Mouse (Mus musculus): ENCODE results near the gene Cpt1c. TPM values are rescaled to one million over a fixed set of nuclear protein-coding genes. Genes with fewer than 3 reads are reported as not detected.
A peak's percentile ranks its signal among the peaks of the same experiment; 100 is the strongest.

Gene Cpt1c
- total RNA-seq, 2 experiments from 2014 or later: 1.3 to 11.5 TPM

GRCm38 (mm10) chr7:44970231-44970691, 4.4 kb downstream of the Cpt1c start:
- peak; percentile 62 for ATAC-seq (replicated peaks; ENCODE audit: low FRiP score, low TSS enrichment, poor library complexity, severe bottlenecking)

GRCm38 (mm10) chr7:44966638-44967037, 8.0 kb downstream of the Cpt1c start:
- ATAC-seq (replicated peaks; ENCODE audit: low FRiP score, low TSS enrichment, poor library complexity, severe bottlenecking): no peak

- no peak for ATAC-seq (replicated peaks; ENCODE audit: low FRiP score, low TSS enrichment, poor library complexity, severe bottlenecking)
Measured at GRCm38 (mm10) chr7:44965975-44966374, 8.7 kb downstream of the Cpt1c start.

GRCm38 (mm10) chr7:44964990-44965389, 9.7 kb downstream of the Cpt1c start:
- no peak for ATAC-seq (replicated peaks; ENCODE audit: low FRiP score, low TSS enrichment, poor library complexity, severe bottlenecking)

GRCm38 (mm10) chr7:44962831-44963230, 11.8 kb downstream of the Cpt1c start:
- no peak for ATAC-seq (replicated peaks; ENCODE audit: low FRiP score, low TSS enrichment, poor library complexity, severe bottlenecking)

GRCm38 (mm10) chr7:44962337-44962736, 12.3 kb downstream of the Cpt1c start:
- ATAC-seq (replicated peaks; ENCODE audit: low FRiP score, low TSS enrichment, poor library complexity, severe bottlenecking): no peak

- no peak for ATAC-seq (replicated peaks; ENCODE audit: low FRiP score, low TSS enrichment, poor library complexity, severe bottlenecking)
Measured at GRCm38 (mm10) chr7:44960512-44960910, 14.1 kb downstream of the Cpt1c start.

- no peak for ATAC-seq (replicated peaks; ENCODE audit: low FRiP score, low TSS enrichment, poor library complexity, severe bottlenecking)
Measured at GRCm38 (mm10) chr7:44959874-44960511, 14.7 kb downstream of the Cpt1c start.

- no peak for ATAC-seq (replicated peaks; ENCODE audit: low FRiP score, low TSS enrichment, poor library complexity, severe bottlenecking)
Measured at GRCm38 (mm10) chr7:44959281-44959680, 15.4 kb downstream of the Cpt1c start.

- 0 out of 2 replicates have a peak, but pooled peaks have one; percentile 42 for ATAC-seq (replicated peaks; ENCODE audit: low FRiP score, low TSS enrichment, poor library complexity, severe bottlenecking)
Measured at GRCm38 (mm10) chr7:44958208-44958607, 16.4 kb downstream of the Cpt1c start.

- no peak for ATAC-seq (replicated peaks; ENCODE audit: low FRiP score, low TSS enrichment, poor library complexity, severe bottlenecking)
Measured at GRCm38 (mm10) chr7:44957183-44957835, 17.3 kb downstream of the Cpt1c start.

- ATAC-seq (replicated peaks; ENCODE audit: low FRiP score, low TSS enrichment, poor library complexity, severe bottlenecking): no peak
Measured at GRCm38 (mm10) chr7:44956266-44956665, 18.4 kb downstream of the Cpt1c start.

- no peak for ATAC-seq (replicated peaks; ENCODE audit: low FRiP score, low TSS enrichment, poor library complexity, severe bottlenecking)
Measured at GRCm38 (mm10) chr7:44955628-44956027, 19.0 kb downstream of the Cpt1c start.

GRCm38 (mm10) chr7:44954091-44954885, 20.4 kb downstream of the Cpt1c start:
- ATAC-seq (replicated peaks; ENCODE audit: low FRiP score, low TSS enrichment, poor library complexity, severe bottlenecking): no peak

- ATAC-seq (replicated peaks; ENCODE audit: low FRiP score, low TSS enrichment, poor library complexity, severe bottlenecking): no peak
Measured at GRCm38 (mm10) chr7:44953561-44953960, 21.1 kb downstream of the Cpt1c start.

- peak; percentile 85 for ATAC-seq (replicated peaks; ENCODE audit: low FRiP score, low TSS enrichment, poor library complexity, severe bottlenecking)
Measured at GRCm38 (mm10) chr7:44952611-44953306, 21.9 kb downstream of the Cpt1c start.

GRCm38 (mm10) chr7:44951960-44952359, 22.7 kb downstream of the Cpt1c start:
- ATAC-seq (replicated peaks; ENCODE audit: low FRiP score, low TSS enrichment, poor library complexity, severe bottlenecking): peak; percentile 82

GRCm38 (mm10) chr7:44949922-44950321, 24.7 kb downstream of the Cpt1c start:
- ATAC-seq (replicated peaks; ENCODE audit: low FRiP score, low TSS enrichment, poor library complexity, severe bottlenecking): no peak

GRCm38 (mm10) chr7:44942904-44943303, 31.7 kb downstream of the Cpt1c start, which contains the start of gene Tsks:
Gene Tsks (plus strand): TSS chr7:44943204.
- no peak for ATAC-seq (replicated peaks; ENCODE audit: low FRiP score, low TSS enrichment, poor library complexity, severe bottlenecking)

- ATAC-seq (replicated peaks; ENCODE audit: low FRiP score, low TSS enrichment, poor library complexity, severe bottlenecking): no peak
Measured at GRCm38 (mm10) chr7:44938680-44939079, 36.0 kb downstream of the Cpt1c start.
